Mouse (Mus musculus) liver, adult 2 months (tissue): Measurements from ENCODE around the gene Akap8.

Source experiments
- CTCF ChIP-seq: fragments of 200-500 bp; IDR thresholded peaks from 2 replicates; pipeline ENCODE4 v1.5.1; 2011; ENCODE audit warnings: low read depth, low read length, control low read depth
- POLR2A ChIP-seq: fragments of 200-500 bp; IDR thresholded peaks from 2 replicates; pipeline ENCODE4 v1.6.1; 2011; ENCODE audit warnings: low read length, control low read depth; ENCODE audit not compliant: insufficient read depth; ENCODE audit errors: extremely low read depth

DNA sequence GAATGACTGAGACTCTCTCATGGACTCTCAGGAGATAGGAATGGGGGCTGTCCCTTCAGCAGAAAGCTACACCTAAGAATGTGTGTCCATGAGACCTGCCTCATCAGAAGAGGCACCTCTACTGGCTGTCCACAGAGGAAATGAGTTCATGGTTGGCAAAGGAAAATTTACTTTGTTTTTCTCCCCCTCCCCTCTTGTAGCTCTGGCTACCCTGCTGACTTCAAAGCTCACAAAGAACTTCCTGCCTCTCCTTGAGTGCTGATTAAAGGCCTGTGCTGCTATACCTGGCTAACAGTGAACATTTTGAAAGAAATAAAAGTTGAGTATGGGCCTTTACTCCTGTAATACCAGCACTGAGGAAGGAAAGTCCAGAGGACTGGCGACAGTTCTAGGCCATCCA lies 20.1 kb upstream of the Akap8 start:
- TF ChIP-seq CTCF = no peak
- TF ChIP-seq POLR2A = no peak
